13 mouse cellular contexts compared by ENCODE assay signal in the genomic region with DNA sequence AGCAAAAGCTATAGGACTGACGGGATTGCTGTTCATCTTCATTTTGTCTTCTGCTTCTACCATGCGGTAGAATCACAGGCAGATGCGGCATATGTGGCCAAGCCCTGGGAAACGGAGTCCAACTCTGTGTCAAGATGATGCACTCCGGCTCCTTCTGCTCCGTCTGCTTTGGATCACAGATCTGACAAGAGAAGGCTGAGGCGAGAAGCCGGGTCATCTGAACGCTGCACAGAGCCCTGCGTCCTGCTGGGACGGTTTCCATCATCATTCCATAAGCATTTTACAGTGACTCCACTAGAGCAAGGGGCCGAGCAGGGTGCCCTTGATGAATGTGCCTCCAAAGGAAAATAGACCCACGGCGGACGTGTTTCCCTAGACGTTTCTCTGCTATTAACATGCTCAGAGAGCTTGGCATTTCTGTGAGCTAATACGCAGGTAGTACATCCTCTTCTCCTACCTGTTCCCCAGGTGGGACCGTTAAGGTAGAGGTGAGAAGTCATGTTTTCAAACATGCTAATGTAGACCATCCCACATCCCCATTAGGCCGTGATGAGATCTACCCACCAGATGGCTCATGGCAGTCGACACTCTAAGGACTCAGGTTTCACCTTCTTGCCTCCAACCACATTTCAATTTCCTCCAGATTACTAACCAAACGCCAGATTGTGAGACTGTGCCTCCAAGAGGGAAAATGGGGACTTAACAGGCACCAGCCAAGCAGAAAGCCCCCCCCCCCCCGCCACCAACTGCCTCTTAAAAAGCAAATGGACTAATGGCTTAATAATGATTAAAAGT.
A peak's percentile ranks its signal among the peaks of the same experiment; 100 is the strongest.
DNase-seq lines count a peak whose midpoint lies in the region; ATAC-seq and TF ChIP-seq lines count a peak whose summit lies in the region.
"Had no signal": no experiment of that assay in that cellular context is flagged by ENCODE, and none has a peak within 500 bp of the region (broad histone marks: within the 10 kb centered on the region; RNA-seq: fewer than 3 reads in every experiment).

No protein-coding gene starts in this region.

- TF ChIP-seq EP300 in heart, adult 2 months (IDR thresholded peaks at IDR 0.05; ENCODE audit: insufficient read depth, low read depth, low read length): no peak

- H3K4me1 ChIP-seq in heart, adult 2 months (ENCODE audit: control insufficient read depth, insufficient read depth, low read length): no peaks in the 10 kb centered on the region
- no peaks in the 10 kb centered on the region for H3K4me1 ChIP-seq in liver, embryonic 12.5 days
- peaks cover 7% of the 10 kb centered on the region; the same call in 1 of the 2 replicates for H3K4me1 ChIP-seq in embryonic facial prominence, embryonic 10.5 days
- no peaks in the 10 kb centered on the region for H3K4me1 ChIP-seq in intestine, embryonic 15.5 days (replicated peaks)
- H3K4me1 ChIP-seq: midbrain, embryonic 10.5 days; neural tube, embryonic 13.5 days had no signal

- H3K79me2 ChIP-seq in heart, adult 2 months (replicated peaks; ENCODE audit: control insufficient read depth, insufficient read depth, low read length): no peaks in the 10 kb centered on the region

- no peaks in the 10 kb centered on the region for H3K9me3 ChIP-seq in liver, embryonic 12.5 days (replicated peaks)
- H3K9me3 ChIP-seq in embryonic facial prominence, embryonic 10.5 days: no peaks in the 10 kb centered on the region
- no peaks in the 10 kb centered on the region for H3K9me3 ChIP-seq in intestine, embryonic 15.5 days
- H3K9me3 ChIP-seq: midbrain, embryonic 10.5 days; neural tube, embryonic 13.5 days had no signal

- intact Hi-C loops in heart, adult 2 months (cut with DNase I): no loop called here

- 71% methylated on average over 22 of the region's 22 CpGs for WGBS in heart, adult 2 months
- 78% methylated on average over 22 of the region's 22 CpGs for WGBS in liver, embryonic 12.5 days (ENCODE audit: insufficient replicate concordance)
- WGBS in embryonic facial prominence, embryonic 10.5 days: 80% methylated on average over 22 of the region's 22 CpGs
- WGBS in intestine, embryonic 15.5 days: 43% methylated on average over 22 of the region's 22 CpGs

- no peak overlapping the region for H3K4me2 ChIP-seq in liver, embryonic 12.5 days
- H3K4me2 ChIP-seq in intestine, embryonic 15.5 days (replicated peaks): no peak overlapping the region
- H3K4me2 ChIP-seq: neural tube, embryonic 13.5 days had no signal

- no peaks in the 10 kb centered on the region for H3K36me3 ChIP-seq in heart, adult 2 months (ENCODE audit: control insufficient read depth, insufficient read depth, low read length)
- H3K36me3 ChIP-seq in liver, embryonic 12.5 days: no peaks in the 10 kb centered on the region
- H3K36me3 ChIP-seq in embryonic facial prominence, embryonic 10.5 days (replicated peaks): no peaks in the 10 kb centered on the region
- no peaks in the 10 kb centered on the region for H3K36me3 ChIP-seq in intestine, embryonic 15.5 days
- H3K36me3 ChIP-seq: midbrain, embryonic 10.5 days; neural tube, embryonic 13.5 days had no signal

- H3K27me3 ChIP-seq in heart, adult 2 months (ENCODE audit: control insufficient read depth, insufficient read depth, low read length): no peaks in the 10 kb centered on the region
- no peaks in the 10 kb centered on the region for H3K27me3 ChIP-seq in liver, embryonic 12.5 days (replicated peaks)
- H3K27me3 ChIP-seq in embryonic facial prominence, embryonic 10.5 days (replicated peaks; ENCODE audit: low read depth, poor library complexity, severe bottlenecking): no peaks in the 10 kb centered on the region
- no peaks in the 10 kb centered on the region for H3K27me3 ChIP-seq in intestine, embryonic 15.5 days (replicated peaks)
- H3K27me3 ChIP-seq: neural tube, embryonic 13.5 days had no signal

- H3K9ac ChIP-seq in heart, adult 2 months (ENCODE audit: low read depth, low read length): no peak overlapping the region
- no peak overlapping the region for H3K9ac ChIP-seq in liver, embryonic 12.5 days
- no peak overlapping the region for H3K9ac ChIP-seq in intestine, embryonic 15.5 days
- H3K9ac ChIP-seq: neural tube, embryonic 13.5 days had no signal

- no peak overlapping the region for H3K4me3 ChIP-seq in heart, adult 2 months
- no peak overlapping the region for H3K4me3 ChIP-seq in liver, embryonic 12.5 days
- H3K4me3 ChIP-seq in embryonic facial prominence, embryonic 10.5 days: no peak overlapping the region
- H3K4me3 ChIP-seq in intestine, embryonic 15.5 days (replicated peaks): no peak overlapping the region
- H3K4me3 ChIP-seq: midbrain, embryonic 10.5 days; neural tube, embryonic 13.5 days had no signal

- no peak for TF ChIP-seq CTCF in heart, adult 2 months (IDR thresholded peaks at IDR 0.05)

- no peak overlapping the region for H3K27ac ChIP-seq in heart, adult 2 months
- no peak overlapping the region for H3K27ac ChIP-seq in liver, embryonic 12.5 days
- no peak overlapping the region for H3K27ac ChIP-seq in embryonic facial prominence, embryonic 10.5 days (replicated peaks)
- H3K27ac ChIP-seq in intestine, embryonic 15.5 days: no peak overlapping the region
- H3K27ac ChIP-seq: midbrain, embryonic 10.5 days; neural tube, embryonic 13.5 days had no signal

- TF ChIP-seq POLR2A in heart, adult 2 months (IDR thresholded peaks at IDR 0.05; ENCODE audit: insufficient read depth, low read depth, low read length): no peak

- ATAC-seq in liver, embryonic 12.5 days: no peak
- ATAC-seq in intestine, embryonic 15.5 days: peak; percentile 89
- no peak for ATAC-seq in megakaryocyte-erythroid progenitor cell, adult 5-6 weeks (replicated peaks; ENCODE audit: low FRiP score, low TSS enrichment, poor library complexity, severe bottlenecking)

- DNase-seq in heart, postnatal 4 days: peak; percentile 23
- no peak for DNase-seq in heart, adult 2 months
- peak; percentile 21 for DNase-seq in liver
- DNase-seq in embryonic facial prominence, embryonic 10.5 days (ENCODE audit: low spot score): peak; percentile 15
- DNase-seq in ovary, postnatal 36 days (ENCODE audit: low spot score): no peak
- DNase-seq: adrenal gland, postnatal 25 days; cerebellum, adult 8-10 months; right cerebral cortex, postnatal 14 days had no signal

Comparison
In these comparisons a context has a peak if more than half of its experiments do, and no peak if none do; other contexts are left out.
1. DNase-seq: peak in heart, postnatal 4 days (single experiment), liver (single experiment) and embryonic facial prominence, embryonic 10.5 days (single experiment); none in heart, adult 2 months (0 of 2) and ovary, postnatal 36 days (single experiment).